Mouse (Mus musculus): Measurements from ENCODE around the gene Ccdc154.

Ccdc154 gene

DNA sequence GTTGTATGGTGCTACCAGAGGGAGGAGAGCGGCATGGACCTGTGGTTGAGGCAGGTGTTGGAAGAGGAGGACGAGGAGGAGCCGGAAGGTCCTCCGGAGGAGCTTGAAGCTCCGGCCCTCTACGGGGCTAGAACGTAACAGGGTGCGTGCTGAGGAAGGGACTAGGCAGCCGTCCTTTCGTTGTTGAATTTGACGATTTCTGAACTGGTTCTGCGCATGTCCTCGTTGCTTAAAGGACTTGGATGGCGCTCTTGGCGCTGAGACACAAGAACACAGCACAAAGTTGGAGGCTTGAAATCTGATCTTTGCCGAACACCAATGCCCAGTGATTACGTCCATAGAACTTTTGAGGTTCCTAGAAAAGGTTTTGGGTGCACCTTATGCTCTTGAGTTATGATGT, 22.7 kb downstream of the Ccdc154 start:
- DNase-seq, result no peak

GRCm38 (mm10) chr17:25187784-25188149, 25.5 kb downstream of the Ccdc154 start:
- DNase-seq, result no peak

GRCm38 (mm10) chr17:25188150-25189031, 26.1 kb downstream of the Ccdc154 start, which contains the start of gene Unkl:
Gene Unkl (plus strand): TSS chr17:25188397.
- DNase-seq, result peak; percentile 64 to 71

DNA sequence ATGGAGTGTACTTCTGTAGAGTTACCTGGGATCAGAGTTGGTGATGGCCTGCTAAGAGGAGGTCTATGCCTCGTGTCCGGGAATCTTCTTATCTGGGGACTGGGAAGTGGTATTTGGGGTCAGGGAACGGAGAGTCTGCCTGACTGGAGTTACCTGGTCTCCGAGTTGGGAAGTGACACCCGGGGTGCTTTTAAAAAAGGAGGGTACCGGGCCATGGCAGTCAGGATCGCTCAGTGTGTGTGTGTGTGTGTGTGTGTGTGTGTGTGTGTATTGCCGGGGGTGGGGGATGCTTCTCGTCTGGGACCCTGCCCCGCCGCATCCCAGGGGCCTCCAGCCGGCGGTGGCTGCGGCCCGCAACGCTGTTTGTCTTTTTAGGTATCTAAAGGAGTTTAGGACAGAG, 26.8 kb downstream of the Ccdc154 start:
- no peak for DNase-seq

DNA sequence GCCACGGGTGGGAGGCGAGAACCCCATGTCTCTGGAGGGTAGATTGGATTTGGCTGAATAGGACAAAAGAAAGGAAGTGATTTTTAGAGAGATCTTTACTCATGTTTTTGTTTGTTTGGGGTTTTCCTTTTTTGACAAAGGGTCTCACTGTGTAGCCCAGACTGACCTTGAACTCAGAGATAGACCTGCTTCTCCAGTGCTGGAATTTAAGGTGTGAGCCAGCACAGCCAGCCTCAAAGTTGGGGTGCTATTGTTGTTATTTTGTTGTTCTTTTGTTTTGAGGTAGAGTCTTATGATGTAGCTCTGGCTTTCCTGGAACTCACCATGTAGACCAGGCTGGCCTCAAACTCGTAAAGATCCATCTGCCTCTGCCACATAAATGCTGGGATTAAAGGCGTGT, 40.1 kb downstream of the Ccdc154 start:
- no peak for DNase-seq

GRCm38 (mm10) chr17:25210006-25210405, 47.7 kb downstream of the Ccdc154 start:
- no peak for DNase-seq

DNA sequence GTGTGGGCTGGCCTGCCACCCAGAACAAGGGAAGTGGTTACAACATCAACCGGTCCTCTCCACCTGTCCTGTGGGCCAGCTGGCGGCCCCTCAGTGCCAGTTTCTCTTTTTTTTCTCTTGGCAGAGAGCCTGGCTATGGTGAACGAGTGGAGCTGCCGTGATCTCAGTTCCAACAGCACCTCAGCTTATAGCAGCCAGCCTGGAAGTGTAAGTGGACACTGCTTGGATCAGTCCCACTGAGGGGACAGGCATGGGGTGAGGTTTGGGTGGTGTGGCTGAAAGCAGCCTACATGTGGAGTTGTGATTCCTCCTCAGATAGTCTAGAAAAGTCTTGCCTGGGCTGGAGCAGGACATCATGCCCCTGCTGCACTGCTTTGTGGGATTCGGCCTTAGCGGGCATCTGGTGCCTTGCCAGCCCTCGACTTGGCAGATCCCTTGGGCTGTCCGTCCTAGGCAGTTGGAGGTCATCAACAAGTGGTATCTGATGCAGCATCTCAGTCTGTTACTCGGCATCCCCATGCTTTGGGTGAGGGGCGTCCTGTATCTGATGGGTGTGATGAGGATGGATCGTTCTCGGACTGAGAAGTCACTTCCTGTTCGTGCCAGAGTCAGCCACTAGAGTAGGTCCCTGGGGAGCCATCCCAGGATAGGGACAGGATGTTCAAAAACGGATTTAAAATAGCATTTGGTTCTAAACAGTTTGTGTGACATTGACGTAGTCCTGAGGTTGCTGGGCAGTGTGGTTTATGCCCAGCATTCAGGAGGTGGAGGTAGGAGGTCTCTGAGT, 48.6 kb downstream of the Ccdc154 start:
- DNase-seq, result peak; percentile 78

DNA sequence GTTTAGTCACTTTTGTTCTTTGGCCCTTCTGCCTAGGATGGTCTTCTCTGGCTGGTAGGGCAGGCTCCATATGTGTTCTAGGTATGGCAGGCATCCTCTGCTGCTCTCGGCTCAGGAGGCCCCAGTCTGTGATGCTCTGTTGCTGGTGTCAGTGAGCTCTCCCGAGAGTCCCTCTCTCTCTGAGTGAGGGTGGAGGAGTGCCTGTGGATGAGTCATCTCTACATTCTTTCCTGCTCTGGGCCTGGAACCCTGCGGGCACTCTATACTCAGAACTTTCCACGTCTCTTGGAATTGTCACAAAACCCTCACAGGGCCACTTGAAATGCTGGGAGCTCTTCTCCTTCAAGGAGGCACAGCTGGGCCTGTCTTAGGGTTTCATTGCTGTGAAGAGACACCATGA, 49.4 kb downstream of the Ccdc154 start:
- no peak for DNase-seq

GRCm38 (mm10) chr17:25215431-25215830, 53.2 kb downstream of the Ccdc154 start:
- no peak for DNase-seq

GRCm38 (mm10) chr17:25218967-25219366, 56.7 kb downstream of the Ccdc154 start:
- peak in 1 of 2 experiments; percentile 53 for DNase-seq

DNA sequence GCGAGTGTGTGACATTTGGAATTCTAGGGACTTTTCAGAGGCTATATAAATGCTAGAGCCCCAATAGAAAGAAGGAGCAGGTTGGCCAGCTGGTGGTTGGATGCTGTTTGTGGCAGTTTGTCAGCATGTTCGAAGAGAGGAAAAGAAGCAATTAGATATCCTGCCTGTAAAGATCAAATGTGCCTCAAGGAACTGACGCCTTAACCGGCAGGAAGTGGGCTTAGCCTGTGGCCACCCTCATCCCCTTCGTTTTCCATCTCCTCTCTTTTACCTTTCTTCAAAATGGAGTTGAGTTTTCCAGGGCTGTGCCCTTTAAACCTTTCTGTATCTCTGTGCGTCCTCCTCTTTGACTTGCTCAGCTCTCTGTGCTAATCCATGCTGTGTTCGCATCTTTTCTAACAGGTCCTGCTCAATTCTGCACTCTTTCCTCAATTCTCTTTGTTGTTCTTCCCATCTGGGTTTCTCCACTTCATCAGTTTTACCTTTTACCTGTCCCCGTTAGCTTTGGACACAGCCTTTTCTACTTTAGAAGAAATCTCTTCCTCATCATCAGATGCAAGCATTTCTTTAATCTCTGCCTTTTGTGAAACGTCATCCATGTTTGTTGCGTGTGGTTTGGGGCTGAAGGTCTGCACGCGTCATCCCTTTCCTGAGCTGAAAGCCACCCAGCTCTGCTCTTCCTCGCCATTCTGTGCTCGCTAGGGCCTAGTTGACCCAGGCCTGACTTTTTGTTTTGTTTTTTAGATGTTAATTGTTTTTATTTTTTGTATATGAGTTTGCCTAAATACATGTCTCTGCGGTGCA, 57.4 kb downstream of the Ccdc154 start:
- no peak for DNase-seq

DNA sequence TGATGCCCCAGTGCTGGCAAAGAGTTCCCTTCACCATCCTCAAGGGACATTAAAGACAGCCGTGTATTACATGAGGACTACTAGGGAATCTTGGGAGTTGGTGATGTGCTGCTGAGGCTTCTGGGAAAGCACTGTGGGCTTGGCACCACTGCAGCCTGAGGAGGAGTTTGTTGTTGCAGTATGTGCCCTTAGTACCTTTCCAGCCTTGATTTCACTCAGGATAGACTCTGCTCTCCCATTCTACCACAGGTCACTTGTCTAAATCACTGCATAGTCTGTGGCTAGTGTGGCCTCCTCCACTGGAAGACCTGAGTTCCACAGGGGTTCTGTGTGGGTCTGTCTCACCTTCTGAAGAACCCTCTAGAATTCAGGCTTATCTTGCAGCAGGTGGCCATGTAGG, 58.5 kb downstream of the Ccdc154 start:
- DNase-seq, result no peak
